Mouse (Mus musculus) heart, embryonic 13.5 days (tissue): ENCODE data around the gene Atp7b. TPM values are rescaled to one million over a fixed set of nuclear protein-coding genes. Genes with fewer than 3 reads are reported as not detected.

Source experiments
- ATAC-seq: fragments of 200-750 bp; cut with Nextera tagmentation; 2 replicates; pipeline ENCODE4 v1.8.0; 2017; ENCODE audit warnings: moderate TSS enrichment; ENCODE audit not compliant: insufficient number of reproducible peaks, low FRiP score, low TSS enrichment; ENCODE audit errors: extremely low read depth
- H3K27ac ChIP-seq: fragments of 300-500 bp; sonication (generic); replicated peaks from 2 replicates; pipeline ENCODE4 v1.5.1; 2015; ENCODE audit warnings: moderate library complexity, mild to moderate bottlenecking, inconsistent platforms
- H3K27me3 ChIP-seq: fragments of 300-500 bp; sonication (generic); replicated peaks from 2 replicates; pipeline ENCODE4 v1.6.1; 2015; ENCODE audit warnings: mild to moderate bottlenecking, inconsistent platforms
- H3K36me3 ChIP-seq: fragments of 300-500 bp; sonication (generic); 2 replicates; pipeline ENCODE4 v1.6.1; 2015; ENCODE audit warnings: mild to moderate bottlenecking, inconsistent platforms
- H3K4me1 ChIP-seq: fragments of 300-500 bp; sonication (generic); 2 replicates; pipeline ENCODE4 v1.6.1; 2015; ENCODE audit warnings: inconsistent platforms
- H3K4me2 ChIP-seq: fragments of 300-500 bp; sonication (generic); 2 replicates; pipeline ENCODE4 v1.6.1; 2015; ENCODE audit warnings: inconsistent platforms, mild to moderate bottlenecking, moderate library complexity
- H3K4me3 ChIP-seq: fragments of 300-500 bp; sonication (generic); 2 replicates; pipeline ENCODE4 v1.5.1; 2015; ENCODE audit warnings: moderate library complexity, mild to moderate bottlenecking, inconsistent platforms
- H3K9ac ChIP-seq: fragments of 300-500 bp; sonication (generic); 2 replicates; pipeline ENCODE4 v1.6.1; 2015; ENCODE audit warnings: inconsistent platforms, mild to moderate bottlenecking, moderate library complexity
- H3K9me3 ChIP-seq: fragments of 300-500 bp; sonication (generic); 2 replicates; pipeline ENCODE4 v1.6.1; 2016; ENCODE audit warnings: inconsistent platforms
- WGBS: fragments of 180-500 bp; shearing (Covaris S2); methylation state at CpG from one replicate; pipeline ENCODE4 v1.1.7; 2015; ENCODE audit warnings: mixed read lengths; 5-methylcytosine and 5-hydroxymethylcytosine counted together
- polyA plus RNA-seq: library from polyadenylated mRNA; unstranded; fragments of >200 nt; fragmentation: Nextera tagmentation; extraction: Ambion mirVana; gene quantifications from 2 replicates; pipeline ENCODE4 v1.2.1, GENCODE M21; 2015

Atp7b gene
- polyA plus RNA-seq, 1 experiment from 2014 or later, result 1.4 TPM

DNA sequence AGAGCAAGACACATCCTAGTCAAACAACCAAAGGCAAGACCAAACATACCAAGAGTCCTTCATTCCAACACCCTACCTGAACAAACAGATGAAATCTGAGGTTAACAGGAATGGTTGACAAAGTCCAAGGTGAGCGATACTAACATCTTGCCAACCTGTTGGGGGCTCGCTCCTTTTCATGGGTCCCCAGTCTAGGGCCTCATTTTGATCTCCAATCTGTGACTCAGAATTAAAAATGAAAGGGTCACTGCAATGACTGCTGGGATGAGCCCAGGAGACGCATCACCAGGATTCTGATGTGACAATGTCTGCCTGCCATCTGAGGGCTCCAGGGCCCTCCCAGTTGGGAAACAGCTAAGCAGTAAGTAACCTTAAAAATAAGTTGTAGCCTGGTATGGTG is 90.6 kb downstream of the Atp7b start, which contains the start of gene Ccdc70:
Ccdc70 (plus strand) TSS at position 301 of the 400 bp plus-strand sequence.
- no peak within 1 kb of the TSS for H3K4me3 ChIP-seq
- H3K9ac ChIP-seq, result no peak within 1 kb of the TSS
- ATAC-seq, result no peak
- no peak within 1 kb of the TSS for H3K4me2 ChIP-seq
- no peaks in the 10 kb centered on the region for H3K27me3 ChIP-seq
- no peak within 1 kb of the TSS for H3K27ac ChIP-seq
- no peaks in the 10 kb centered on the region for H3K4me1 ChIP-seq
- H3K36me3 ChIP-seq, result no peaks in the 10 kb centered on the region
- 83% methylated on average over 3 of the region's 3 CpGs for WGBS
- no peaks in the 10 kb centered on the region for H3K9me3 ChIP-seq

DNA sequence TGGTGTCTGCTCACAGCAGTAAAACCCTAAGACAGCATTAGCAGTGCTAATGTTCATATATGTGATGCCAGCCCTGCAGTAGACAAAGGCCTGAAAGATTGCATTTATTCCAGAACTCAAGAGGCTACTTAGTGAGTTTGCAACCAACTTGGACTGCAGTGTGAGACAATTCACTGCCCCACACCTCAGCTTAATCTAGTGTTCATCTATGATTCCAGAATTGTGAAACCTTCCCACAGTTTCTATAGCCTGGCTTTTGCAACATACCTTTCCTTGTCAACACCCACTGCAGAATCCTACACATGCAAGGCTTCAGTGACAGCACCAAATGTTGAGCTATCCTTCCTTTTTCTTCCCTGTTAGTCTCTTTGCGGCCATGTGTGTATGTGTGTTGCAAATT is 93.5 kb downstream of the Atp7b start:
- H3K4me3 ChIP-seq, result no peak overlapping the region
- H3K27me3 ChIP-seq, result no peaks in the 10 kb centered on the region
- no peaks in the 10 kb centered on the region for H3K36me3 ChIP-seq
- H3K27ac ChIP-seq, result no peak overlapping the region
- no peaks in the 10 kb centered on the region for H3K9me3 ChIP-seq
- 59% methylated on average over 1 of the region's 1 CpGs for WGBS
- H3K9ac ChIP-seq, result no peak overlapping the region
- no peak overlapping the region for H3K4me2 ChIP-seq
- no peak for ATAC-seq
- no peaks in the 10 kb centered on the region for H3K4me1 ChIP-seq

DNA sequence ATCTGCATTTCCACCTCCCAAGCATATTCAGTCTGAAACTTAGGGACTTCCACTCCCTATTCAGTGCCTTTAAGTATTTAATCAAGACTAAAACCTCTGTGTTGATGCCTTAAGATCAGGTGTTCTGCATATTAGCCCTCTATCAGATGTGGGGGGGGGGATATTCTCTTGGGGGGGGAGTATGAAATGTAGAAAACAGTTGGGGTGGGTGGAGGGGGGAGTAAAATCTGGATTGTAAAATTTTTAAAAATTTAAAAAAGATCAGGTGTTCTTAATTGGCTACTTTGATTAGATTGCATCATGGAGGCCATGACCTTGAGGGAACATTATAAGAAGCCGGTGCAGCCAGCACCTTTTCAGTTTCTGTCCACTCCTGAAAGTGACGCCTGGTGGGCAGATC is 101.7 kb downstream of the Atp7b start, which contains the start of gene Fam90a1a:
Fam90a1a (plus strand) TSS at position 301 of the 400 bp plus-strand sequence.
- H3K27me3 ChIP-seq, result no peaks in the 10 kb centered on the region
- H3K36me3 ChIP-seq, result no peaks in the 10 kb centered on the region
- WGBS, result 81% methylated on average over 2 of the region's 2 CpGs
- H3K9ac ChIP-seq, result no peak within 1 kb of the TSS
- no peak within 1 kb of the TSS for H3K4me3 ChIP-seq
- H3K4me1 ChIP-seq, result no peaks in the 10 kb centered on the region
- no peaks in the 10 kb centered on the region for H3K9me3 ChIP-seq
- no peak within 1 kb of the TSS for H3K4me2 ChIP-seq
- no peak for ATAC-seq
- H3K27ac ChIP-seq, result no peak within 1 kb of the TSS

DNA sequence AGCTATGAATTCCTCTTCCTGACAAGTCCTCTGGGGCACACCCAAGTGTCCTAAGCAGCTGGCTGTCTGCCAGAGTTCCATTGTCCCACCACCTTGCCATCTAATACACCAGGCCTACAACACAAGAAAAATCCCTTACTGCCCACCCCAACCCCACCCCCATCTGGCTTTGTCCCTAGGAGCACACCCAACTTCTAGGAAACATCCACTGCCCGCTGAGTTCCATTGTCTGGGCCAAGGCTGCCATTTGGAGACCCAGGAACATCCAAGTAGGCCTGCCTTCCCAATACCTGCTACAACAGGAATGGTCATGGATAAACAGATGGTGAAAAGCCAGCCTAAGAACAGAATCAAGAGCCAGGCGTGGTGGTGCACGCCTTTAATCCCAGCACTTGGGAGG is 103.8 kb downstream of the Atp7b start:
- H3K4me1 ChIP-seq, result no peaks in the 10 kb centered on the region
- H3K9ac ChIP-seq, result no peak overlapping the region
- H3K9me3 ChIP-seq, result no peaks in the 10 kb centered on the region
- 74% methylated on average over 3 of the region's 3 CpGs for WGBS
- no peak overlapping the region for H3K4me2 ChIP-seq
- no peak overlapping the region for H3K4me3 ChIP-seq
- H3K36me3 ChIP-seq, result no peaks in the 10 kb centered on the region
- no peaks in the 10 kb centered on the region for H3K27me3 ChIP-seq
- ATAC-seq, result no peak
- H3K27ac ChIP-seq, result no peak overlapping the region

DNA sequence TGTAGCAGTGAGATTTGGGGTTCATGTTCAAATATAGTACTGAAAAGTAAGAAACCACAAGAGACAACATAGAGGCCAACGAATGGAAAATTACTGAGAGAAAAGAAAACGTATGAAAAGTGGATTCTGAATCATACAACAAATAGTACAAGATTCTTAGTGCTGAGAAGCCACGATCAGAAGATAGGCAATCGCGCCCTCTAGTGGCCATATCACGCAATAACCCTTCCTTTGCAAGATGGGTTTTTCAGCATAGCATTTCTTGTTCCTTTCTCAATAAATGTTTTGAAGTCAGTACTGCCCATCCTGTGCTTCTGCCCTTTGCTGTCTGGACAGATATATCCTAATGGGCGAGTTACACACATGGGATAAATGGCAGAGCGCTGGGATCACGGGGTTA is 104.8 kb downstream of the Atp7b start:
- Histone ChIP-seq H3K27me3 (no peaks in the 10 kb centered on the region), H3K9me3 (no peaks in the 10 kb centered on the region), H3K4me1 (no peaks in the 10 kb centered on the region), H3K9ac (no peak overlapping the region), H3K4me3 (no peak overlapping the region), H3K27ac (no peak overlapping the region), H3K4me2 (no peak overlapping the region), H3K36me3 (no peaks in the 10 kb centered on the region)
- no peak for ATAC-seq
- 6% methylated on average over 9 of the region's 9 CpGs for WGBS

DNA sequence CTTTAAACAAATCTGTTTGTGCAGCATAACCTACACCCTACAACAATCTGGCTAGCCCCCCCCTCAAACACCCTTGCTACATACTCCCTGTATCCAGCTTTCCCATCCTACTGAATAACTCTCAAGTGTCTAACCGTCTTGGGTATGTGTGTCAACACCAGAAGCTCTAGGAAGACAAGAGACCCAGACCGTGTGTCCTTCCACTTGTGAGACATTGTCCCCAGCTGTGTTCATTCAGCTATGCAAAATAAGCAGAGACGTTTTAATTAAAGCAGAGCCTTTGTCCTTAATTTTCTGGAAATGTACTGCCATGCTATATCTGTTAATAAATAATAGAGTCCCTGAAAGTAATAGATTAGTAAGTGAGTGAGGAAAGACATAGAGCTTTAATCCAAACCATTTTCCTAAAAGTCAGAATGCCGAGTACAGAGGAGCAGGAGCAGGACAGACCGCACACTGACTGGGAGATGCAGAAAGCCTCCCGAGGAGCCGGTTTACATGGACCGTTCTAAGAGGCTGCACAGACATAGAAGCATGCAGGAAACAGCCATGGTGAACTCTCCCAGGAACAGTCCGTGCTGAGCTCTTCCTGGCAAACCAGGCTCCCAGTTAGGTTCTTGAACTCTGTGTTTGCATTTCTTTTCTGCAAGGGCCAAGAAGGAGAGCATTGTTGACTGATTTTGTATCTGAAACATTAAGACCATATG is 112.6 kb downstream of the Atp7b start:
- WGBS, result 59% methylated on average over 9 of the region's 9 CpGs

DNA sequence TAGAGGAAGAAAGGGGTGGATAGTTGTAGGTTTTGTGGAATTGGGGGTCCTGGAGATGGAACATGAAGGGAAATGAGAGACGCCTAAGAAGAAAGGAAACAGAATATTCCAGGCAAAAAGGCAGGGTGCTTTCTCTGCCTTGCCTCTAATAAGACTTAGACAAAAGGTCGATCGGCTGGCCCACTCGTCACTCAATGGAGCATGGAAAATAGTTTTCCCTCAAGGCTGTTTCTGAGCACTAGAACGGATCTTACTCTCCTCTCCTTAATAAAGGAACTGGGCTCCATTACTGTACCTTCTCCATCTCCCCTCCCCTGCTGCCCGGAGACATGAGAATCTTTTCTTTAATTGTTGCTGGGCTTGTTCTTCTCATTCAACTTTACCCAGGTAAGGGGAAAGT is 113.6 kb downstream of the Atp7b start, which contains the start of gene Defb13:
Defb13 (plus strand) TSS at position 301 of the 400 bp plus-strand sequence.
- Histone ChIP-seq H3K4me1 (no peaks in the 10 kb centered on the region), H3K27me3 (no peaks in the 10 kb centered on the region), H3K4me2 (no peak within 1 kb of the TSS), H3K9ac (no peak within 1 kb of the TSS), H3K9me3 (no peaks in the 10 kb centered on the region), H3K4me3 (no peak within 1 kb of the TSS), H3K27ac (no peak within 1 kb of the TSS), H3K36me3 (no peaks in the 10 kb centered on the region)
- ATAC-seq, result no peak
- WGBS, result 73% methylated on average over 6 of the region's 6 CpGs

More for the DNA sequence above, 112.6 kb downstream of the Atp7b start:
- Histone ChIP-seq H3K27ac (no peak overlapping the region), H3K9ac (no peak overlapping the region), H3K4me3 (no peak overlapping the region), H3K36me3 (no peaks in the 10 kb centered on the region), H3K4me2 (no peak overlapping the region), H3K9me3 (no peaks in the 10 kb centered on the region), H3K4me1 (no peaks in the 10 kb centered on the region), H3K27me3 (no peaks in the 10 kb centered on the region)
- no peak for ATAC-seq

Other genes with a start within 250 kb of the Atp7b start
- not detected in 2 replicates for gene Defb50, start 236.8 kb downstream of the Atp7b start, polyA plus RNA-seq
- gene Defb2, start 220.4 kb downstream of the Atp7b start, polyA plus RNA-seq, result not detected in 2 replicates
- not detected in 2 replicates for gene Defb10, start 201.4 kb downstream of the Atp7b start, polyA plus RNA-seq
- gene Defb9, start 174.9 kb downstream of the Atp7b start, polyA plus RNA-seq, result not detected in 2 replicates
- not detected in 2 replicates for gene Defb11, start 153.9 kb downstream of the Atp7b start, polyA plus RNA-seq
- not detected in 2 replicates for gene Defb15, start 127.6 kb downstream of the Atp7b start, polyA plus RNA-seq
- not detected in 2 replicates for gene Defb35, start 122.0 kb downstream of the Atp7b start, polyA plus RNA-seq
- not detected in 2 replicates for gene Defb13, start 113.5 kb downstream of the Atp7b start, polyA plus RNA-seq
- not detected in 2 replicates for gene Fam90a1a, start 101.6 kb downstream of the Atp7b start, polyA plus RNA-seq
- gene Ccdc70, start 90.5 kb downstream of the Atp7b start, polyA plus RNA-seq, result not detected in 2 replicates
- 21.8 and 23.0 TPM in 2 replicates for gene Alg11, start 416 bp upstream of the Atp7b start, polyA plus RNA-seq
- 0.14 and 0.44 TPM in 2 replicates for gene Nek5, start 64.7 kb upstream of the Atp7b start, polyA plus RNA-seq
- gene Nek3, start 106.1 kb upstream of the Atp7b start, polyA plus RNA-seq, result 4.6 and 4.9 TPM in 2 replicates
- 31.6 and 33.3 TPM in 2 replicates for gene Ckap2, start 125.5 kb upstream of the Atp7b start, polyA plus RNA-seq
- 22.6 and 23.4 TPM in 2 replicates for gene Vps36, start 132.5 kb upstream of the Atp7b start, polyA plus RNA-seq
- gene Thsd1, start 167.0 kb upstream of the Atp7b start, polyA plus RNA-seq, result 15.0 and 15.3 TPM in 2 replicates
- gene Tpte, start 223.1 kb upstream of the Atp7b start, polyA plus RNA-seq, result not detected in 2 replicates